Mouse (Mus musculus): ENCODE data around the gene Ubqln5. TPM values are rescaled to one million over a fixed set of nuclear protein-coding genes. Genes with fewer than 3 reads are reported as not detected.

Gene Ubqln5
- polyA plus RNA-seq, 1 experiment from 2014 or later: not detected

Other genes with a start within 250 kb of the Ubqln5 start
- not detected in 2 replicates for gene Olfr66, start 243.6 kb downstream of the Ubqln5 start, polyA plus RNA-seq (2015; fragmentation: Nextera tagmentation; extraction: Ambion mirVana)
- not detected in 2 replicates for gene Olfr64, start 235.3 kb downstream of the Ubqln5 start, polyA plus RNA-seq (2015; fragmentation: Nextera tagmentation; extraction: Ambion mirVana)
- gene Olfr65, start 226.3 kb downstream of the Ubqln5 start, polyA plus RNA-seq (2015; fragmentation: Nextera tagmentation; extraction: Ambion mirVana): not detected in 2 replicates
- not detected in 2 replicates for gene Olfr631, start 201.0 kb downstream of the Ubqln5 start, polyA plus RNA-seq (2015; fragmentation: Nextera tagmentation; extraction: Ambion mirVana)
- gene Olfr632, start 195.5 kb downstream of the Ubqln5 start, polyA plus RNA-seq (2015; fragmentation: Nextera tagmentation; extraction: Ambion mirVana): not detected in 2 replicates
- gene Olfr633, start 185.4 kb downstream of the Ubqln5 start, polyA plus RNA-seq (2015; fragmentation: Nextera tagmentation; extraction: Ambion mirVana): not detected in 2 replicates
- 0.03 TPM in 1 of 2 replicates, not detected in the other for gene Olfr635, start 158.7 kb downstream of the Ubqln5 start, polyA plus RNA-seq (2015; fragmentation: Nextera tagmentation; extraction: Ambion mirVana)
- gene Olfr638, start 131.1 kb downstream of the Ubqln5 start, polyA plus RNA-seq (2015; fragmentation: Nextera tagmentation; extraction: Ambion mirVana): not detected in 2 replicates
- gene Olfr639, start 112.5 kb downstream of the Ubqln5 start, polyA plus RNA-seq (2015; fragmentation: Nextera tagmentation; extraction: Ambion mirVana): 0.03 TPM in 1 of 2 replicates, not detected in the other
- gene Olfr640, start 104.3 kb downstream of the Ubqln5 start, polyA plus RNA-seq (2015; fragmentation: Nextera tagmentation; extraction: Ambion mirVana): not detected in 2 replicates
- gene Olfr641, start 94.4 kb downstream of the Ubqln5 start, polyA plus RNA-seq (2015; fragmentation: Nextera tagmentation; extraction: Ambion mirVana): not detected in 2 replicates
- gene Olfr642, start 77.2 kb downstream of the Ubqln5 start, polyA plus RNA-seq (2015; fragmentation: Nextera tagmentation; extraction: Ambion mirVana): not detected in 2 replicates
- not detected in 2 replicates for gene 4930516K23Rik, start 68.4 kb downstream of the Ubqln5 start, polyA plus RNA-seq (2015; fragmentation: Nextera tagmentation; extraction: Ambion mirVana)
- gene Olfr644, start 58.0 kb downstream of the Ubqln5 start, polyA plus RNA-seq (2015; fragmentation: Nextera tagmentation; extraction: Ambion mirVana): not detected in 2 replicates
- not detected in 2 replicates for gene Olfr645, start 44.4 kb downstream of the Ubqln5 start, polyA plus RNA-seq (2015; fragmentation: Nextera tagmentation; extraction: Ambion mirVana)
- not detected in 2 replicates for gene Olfr646, start 25.0 kb downstream of the Ubqln5 start, polyA plus RNA-seq (2015; fragmentation: Nextera tagmentation; extraction: Ambion mirVana)
- not detected in 2 replicates for gene Olfr643, start 7.6 kb upstream of the Ubqln5 start, polyA plus RNA-seq (2015; fragmentation: Nextera tagmentation; extraction: Ambion mirVana)
- gene Ubqln3, start 13.5 kb upstream of the Ubqln5 start, polyA plus RNA-seq (2015; fragmentation: Nextera tagmentation; extraction: Ambion mirVana): not detected in 2 replicates
- gene Ubqlnl, start 20.7 kb upstream of the Ubqln5 start, polyA plus RNA-seq (2015; fragmentation: Nextera tagmentation; extraction: Ambion mirVana): not detected in 2 replicates
- gene Olfm5, start 35.0 kb upstream of the Ubqln5 start, polyA plus RNA-seq (2015; fragmentation: Nextera tagmentation; extraction: Ambion mirVana): not detected in 2 replicates
- gene Olfr648, start 53.6 kb upstream of the Ubqln5 start, polyA plus RNA-seq (2015; fragmentation: Nextera tagmentation; extraction: Ambion mirVana): 0.26 and 0.46 TPM in 2 replicates
- gene Olfr649, start 66.2 kb upstream of the Ubqln5 start, polyA plus RNA-seq (2015; fragmentation: Nextera tagmentation; extraction: Ambion mirVana): not detected in 2 replicates
- gene Trim6, start 89.0 kb upstream of the Ubqln5 start, polyA plus RNA-seq (2015; fragmentation: Nextera tagmentation; extraction: Ambion mirVana): 0.32 and 0.59 TPM in 2 replicates
- 0.46 and 0.75 TPM in 2 replicates for gene Trim34a, start 114.6 kb upstream of the Ubqln5 start, polyA plus RNA-seq (2015; fragmentation: Nextera tagmentation; extraction: Ambion mirVana)
- not detected in 2 replicates for gene Trim5, start 158.3 kb upstream of the Ubqln5 start, polyA plus RNA-seq (2015; fragmentation: Nextera tagmentation; extraction: Ambion mirVana)
- gene Trim12a, start 185.6 kb upstream of the Ubqln5 start, polyA plus RNA-seq (2015; fragmentation: Nextera tagmentation; extraction: Ambion mirVana): 1.4 and 2.0 TPM in 2 replicates
- gene Trim34b, start 199.6 kb upstream of the Ubqln5 start, polyA plus RNA-seq (2015; fragmentation: Nextera tagmentation; extraction: Ambion mirVana): not detected in 2 replicates
- gene Trim12c, start 223.5 kb upstream of the Ubqln5 start, polyA plus RNA-seq (2015; fragmentation: Nextera tagmentation; extraction: Ambion mirVana): 1.1 and 1.5 TPM in 2 replicates
- not detected in 2 replicates for gene Trim30b, start 240.1 kb upstream of the Ubqln5 start, polyA plus RNA-seq (2015; fragmentation: Nextera tagmentation; extraction: Ambion mirVana)